Mouse (Mus musculus) 416B (cell line): ENCODE measurements around the gene C530008M17Rik.

Source experiments
- DNase-seq: peaks from one replicate; pipeline ENCODE4 v3.0.0; 2011; ENCODE audit warnings: low read depth

Gene C530008M17Rik

GRCm38 (mm10) chr5:76665421-76665820, 9.1 kb downstream of the C530008M17Rik start:
- no peak for DNase-seq

- no peak for DNase-seq
These were observed 9.9 kb downstream of the C530008M17Rik start for GRCm38 (mm10) chr5:76666026-76666756.

- DNase-seq: no peak
These were observed 11.8 kb downstream of the C530008M17Rik start for GRCm38 (mm10) chr5:76668118-76668517.

- no peak for DNase-seq
These were observed 12.2 kb downstream of the C530008M17Rik start for GRCm38 (mm10) chr5:76668547-76668946.

GRCm38 (mm10) chr5:76670183-76670582, 13.9 kb downstream of the C530008M17Rik start:
- no peak for DNase-seq

- DNase-seq: no peak
These were observed 17.8 kb downstream of the C530008M17Rik start for GRCm38 (mm10) chr5:76674022-76674653.

GRCm38 (mm10) chr5:76675369-76675768, 19.1 kb downstream of the C530008M17Rik start:
- peak; percentile 71 for DNase-seq

GRCm38 (mm10) chr5:76680959-76681358, 24.6 kb downstream of the C530008M17Rik start:
- DNase-seq: no peak

- DNase-seq: no peak
These were observed 25.8 kb downstream of the C530008M17Rik start for GRCm38 (mm10) chr5:76681895-76682656.

- DNase-seq: no peak
These were observed 27.1 kb downstream of the C530008M17Rik start for GRCm38 (mm10) chr5:76683455-76683854.

GRCm38 (mm10) chr5:76684658-76685605, 28.6 kb downstream of the C530008M17Rik start:
- peak; percentile 69 for DNase-seq

GRCm38 (mm10) chr5:76687961-76688600, 31.8 kb downstream of the C530008M17Rik start:
- no peak for DNase-seq

- no peak for DNase-seq
These were observed 32.3 kb downstream of the C530008M17Rik start for GRCm38 (mm10) chr5:76688643-76689042.

- peak; percentile 89 for DNase-seq
These were observed 33.9 kb downstream of the C530008M17Rik start for GRCm38 (mm10) chr5:76690177-76690593.

GRCm38 (mm10) chr5:76691251-76691650, 34.9 kb downstream of the C530008M17Rik start:
- DNase-seq: no peak

- no peak for DNase-seq
These were observed 35.6 kb downstream of the C530008M17Rik start for GRCm38 (mm10) chr5:76691706-76692424.

GRCm38 (mm10) chr5:76697536-76697935, 41.2 kb downstream of the C530008M17Rik start:
- no peak for DNase-seq

- no peak for DNase-seq
These were observed 41.9 kb downstream of the C530008M17Rik start for GRCm38 (mm10) chr5:76698187-76698586.

GRCm38 (mm10) chr5:76701127-76701853, 45.0 kb downstream of the C530008M17Rik start:
- no peak for DNase-seq

GRCm38 (mm10) chr5:76702104-76702503, 45.8 kb downstream of the C530008M17Rik start:
- DNase-seq: no peak
